Mouse (Mus musculus) CD4-positive, CD25-positive, alpha-beta regulatory T cell, adult 4 months (primary cell): Measurements from ENCODE around the gene Krt2. TPM values are rescaled to one million over a fixed set of nuclear protein-coding genes. Genes with fewer than 3 reads are reported as not detected.

Experiments
- ATAC-seq: one replicate; pipeline ENCODE4 v1.8.0; 2017
- polyA plus RNA-seq, 2 experiments: library from polyadenylated mRNA; unstranded; fragments of 100-300 nt; shearing (Covaris generic); gene quantifications; one replicate each; pipeline ENCODE4 v1.2.1; 2017

Krt2 gene
- polyA plus RNA-seq, 2 experiments from 2014 or later = not detected

DNA sequence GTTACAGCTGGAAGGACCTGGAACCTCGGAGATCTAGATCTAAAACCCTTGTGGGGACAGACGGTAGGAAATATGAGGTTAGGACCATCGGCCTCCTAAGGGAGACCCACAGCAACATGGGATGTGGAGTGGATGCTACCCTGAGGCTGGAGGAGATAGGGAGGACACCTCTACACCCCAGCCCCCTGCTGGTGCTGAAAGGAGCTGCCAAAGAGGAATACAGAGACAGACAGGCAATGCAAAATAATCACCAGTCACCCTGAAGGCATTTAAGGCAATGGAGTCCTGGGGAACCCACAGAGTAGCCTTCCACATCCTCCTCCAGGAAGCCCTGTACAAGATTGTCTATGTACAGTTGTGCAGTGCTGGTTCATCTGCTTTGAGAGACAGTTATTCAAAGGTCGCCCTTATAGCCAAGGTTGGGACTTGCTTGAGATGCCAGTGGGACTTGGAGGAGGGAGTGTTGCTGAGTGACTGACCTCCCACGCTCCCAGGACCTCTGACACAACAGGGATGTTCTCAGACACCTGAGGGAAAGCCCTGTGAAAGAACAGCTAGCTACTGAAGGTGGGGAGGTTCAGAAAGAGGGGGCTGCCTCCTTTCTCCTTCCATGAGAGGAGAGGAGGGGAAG lies 45.8 kb downstream of the Krt2 start:
- ATAC-seq = no peak

DNA sequence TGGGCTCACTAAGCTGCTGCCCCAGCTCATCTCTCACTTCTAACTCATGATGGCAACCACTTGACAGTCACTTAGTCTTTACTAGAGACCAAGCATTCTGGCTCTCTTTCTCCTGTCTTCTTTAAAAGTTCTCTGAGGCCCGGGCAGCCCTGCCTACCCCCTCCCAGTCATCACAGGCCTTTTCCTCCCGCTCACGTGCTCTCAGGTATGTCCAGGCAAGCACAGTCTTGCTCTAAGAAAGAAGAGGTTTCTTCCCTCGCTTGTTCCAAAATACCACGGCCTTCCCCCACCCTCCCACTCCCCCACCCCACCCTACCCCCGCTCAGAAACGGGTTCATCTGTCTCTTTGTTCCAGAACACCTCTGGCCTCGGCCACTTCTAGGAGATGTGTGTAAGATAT lies 47.7 kb downstream of the Krt2 start:
- ATAC-seq = no peak

Other genes with a start within 250 kb of the Krt2 start
- gene Krt75, start 244.3 kb downstream of the Krt2 start, polyA plus RNA-seq = not detected
- not detected for gene Gm5414, start 190.0 kb downstream of the Krt2 start, polyA plus RNA-seq
- not detected for gene Gm5478, start 170.8 kb downstream of the Krt2 start, polyA plus RNA-seq
- not detected for gene Krt6b, start 137.9 kb downstream of the Krt2 start, polyA plus RNA-seq
- gene Krt6a, start 123.9 kb downstream of the Krt2 start, polyA plus RNA-seq = not detected
- gene Krt5, start 105.3 kb downstream of the Krt2 start, polyA plus RNA-seq = not detected
- not detected for gene Krt71, start 75.1 kb downstream of the Krt2 start, polyA plus RNA-seq
- not detected for gene Krt72, start 31.7 kb downstream of the Krt2 start, polyA plus RNA-seq
- gene Krt73, start 15.8 kb downstream of the Krt2 start, polyA plus RNA-seq = not detected
- not detected for gene Krt1, start 32.6 kb upstream of the Krt2 start, polyA plus RNA-seq
- not detected for gene Krt77, start 51.5 kb upstream of the Krt2 start, polyA plus RNA-seq
- not detected for gene Krt76, start 74.8 kb upstream of the Krt2 start, polyA plus RNA-seq
- gene Krt4, start 106.6 kb upstream of the Krt2 start, polyA plus RNA-seq = not detected
- gene Krt79, start 122.2 kb upstream of the Krt2 start, polyA plus RNA-seq = not detected
- gene Krt78, start 136.1 kb upstream of the Krt2 start, polyA plus RNA-seq = not detected
- under 1 TPM in 1 of 2 experiments, not detected in 1; 0.30 TPM for gene Krt8, start 186.3 kb upstream of the Krt2 start, polyA plus RNA-seq
- under 1 TPM; 0.44 to 0.97 TPM for gene Krt18, start 210.0 kb upstream of the Krt2 start, polyA plus RNA-seq